8 mouse cellular contexts compared by ENCODE assay signal in the genomic region with DNA sequence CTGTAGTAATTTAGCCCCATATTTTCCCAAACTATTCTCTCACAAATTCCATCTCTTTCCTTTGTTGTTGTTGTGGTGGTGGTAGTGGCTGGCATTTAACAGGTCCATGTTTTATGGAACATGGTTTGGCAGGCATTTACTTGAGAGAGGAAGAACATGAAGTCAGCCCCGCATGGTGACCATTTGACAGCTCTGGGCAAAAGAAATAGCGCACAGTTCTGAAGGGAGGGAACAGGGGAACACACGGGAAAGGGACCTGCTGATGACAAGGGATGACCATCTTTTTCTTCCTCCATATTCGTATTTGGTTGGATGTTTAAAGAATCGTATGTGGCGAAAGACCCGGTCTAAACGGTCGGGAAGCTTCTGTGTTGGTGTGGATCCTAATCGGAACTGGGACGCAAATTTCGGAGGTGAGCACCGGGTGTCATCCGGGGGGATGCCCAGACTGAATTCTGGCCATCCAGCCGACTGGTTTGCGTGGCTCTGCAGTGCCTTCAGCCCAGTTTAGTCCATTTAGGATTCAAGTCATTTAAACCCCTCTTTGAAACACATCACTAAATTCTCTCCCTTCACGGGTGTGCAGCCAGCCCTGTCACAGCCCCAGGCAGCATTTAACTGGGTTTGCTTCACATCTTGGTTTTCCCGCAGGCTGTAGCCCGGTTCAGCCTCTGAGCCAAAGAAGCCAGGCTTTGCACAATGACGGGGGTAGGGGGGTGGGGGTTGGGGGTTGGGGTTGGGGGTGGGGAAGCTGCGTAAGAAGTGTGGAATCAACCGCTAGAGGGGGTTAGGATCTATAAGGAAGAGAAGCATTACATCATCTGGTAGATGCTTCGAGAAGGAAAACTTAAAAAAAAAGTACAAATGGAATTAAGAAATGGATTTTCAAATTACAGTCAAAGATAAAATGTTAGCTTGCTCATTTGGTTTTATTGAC. TPM values are rescaled to one million over a fixed set of nuclear protein-coding genes. Genes with fewer than 3 reads are reported as not detected.
DNase-seq lines count a peak whose midpoint lies in the region; ATAC-seq lines count a peak whose summit lies in the region.

No protein-coding gene starts in this region.

- no peaks in the 10 kb centered on the region for H3K36me3 ChIP-seq in forebrain, embryonic 16.5 days (ENCODE audit: control insufficient read depth, insufficient read depth)
- H3K36me3 ChIP-seq in midbrain, embryonic 10.5 days: no peaks in the 10 kb centered on the region

- H3K9ac ChIP-seq in forebrain, embryonic 16.5 days (replicated peaks; ENCODE audit: low read depth, low read length): peak overlapping the region; percentile 57

- peak overlapping the region; percentile 91 for H3K27ac ChIP-seq in forebrain, embryonic 16.5 days (ENCODE audit: low read length)
- H3K27ac ChIP-seq in midbrain, embryonic 10.5 days (replicated peaks): peak overlapping the region; percentile 90

- 9% methylated on average over 23 of the region's 23 CpGs for WGBS in forebrain, embryonic 16.5 days
- WGBS in midbrain, embryonic 10.5 days: 16% methylated on average over 23 of the region's 23 CpGs

- H3K27me3 ChIP-seq in forebrain, embryonic 16.5 days (replicated peaks; ENCODE audit: control insufficient read depth, insufficient read depth, low read length): no peaks in the 10 kb centered on the region
- H3K27me3 ChIP-seq in midbrain, embryonic 10.5 days (ENCODE audit: low read depth, poor library complexity, severe bottlenecking): no peaks in the 10 kb centered on the region

- H3K4me2 ChIP-seq in forebrain, embryonic 16.5 days (ENCODE audit: low read length): peak overlapping the region; percentile 65

- H3K4me3 ChIP-seq in forebrain, embryonic 16.5 days (replicated peaks; ENCODE audit: low read length): peak overlapping the region; percentile 33
- peak overlapping the region; percentile 42 for H3K4me3 ChIP-seq in midbrain, embryonic 10.5 days

- intact Hi-C loops in left cerebral cortex, postnatal 10 days (cut with DNase I): no loop called here

- peak; percentile 78 for ATAC-seq in forebrain, embryonic 16.5 days
- no peak for ATAC-seq in activated CD4-positive, CD25-positive, alpha-beta regulatory T cell, adult 4 months

- H3K9me3 ChIP-seq in forebrain, embryonic 16.5 days (ENCODE audit: control insufficient read depth, low read length): no peaks in the 10 kb centered on the region; the same call in 1 of the 2 replicates
- 0 out of 2 replicates have a peak, but pooled peaks cover 4% of the 10 kb centered on the region for H3K9me3 ChIP-seq in midbrain, embryonic 10.5 days (replicated peaks)

- DNase-seq in left cerebral cortex, postnatal 10 days (ENCODE audit: extremely low spot score in 1 of 2, low spot score in 2 of 2): peak; percentile 38 to 49
- DNase-seq in left cerebral cortex, adult 11 months (ENCODE audit: low spot score): no peak
- peak; percentile 62 to 71 for DNase-seq in cerebellum, postnatal 14 days
- peak; percentile 77 for DNase-seq in midbrain, embryonic 10.5 days (ENCODE audit: low spot score)
- no peak for DNase-seq in adrenal gland, adult 2 months
- no peak for DNase-seq in right cerebral cortex, postnatal 25 days

- peaks cover 47% of the 10 kb centered on the region for H3K4me1 ChIP-seq in forebrain, embryonic 16.5 days (replicated peaks; ENCODE audit: control insufficient read depth, insufficient read depth, low read length)
- peaks cover 75% of the 10 kb centered on the region for H3K4me1 ChIP-seq in midbrain, embryonic 10.5 days

RNA-seq across cellular contexts. Expression of gene Cpa2, which starts 10.5 kb away (rescaled TPM):
- total RNA-seq in left cerebral cortex, postnatal 10 days (2021): 1 to 10 TPM; 3.6 to 4.6 TPM
- 2.4 and 5.1 TPM in 2 replicates for polyA plus RNA-seq in forebrain, embryonic 16.5 days (2015; fragmentation: Nextera tagmentation; extraction: Ambion mirVana)
- polyA plus RNA-seq in midbrain, embryonic 10.5 days (2016; fragmentation: Nextera tagmentation; extraction: Ambion mirVana): 22.0 and 22.8 TPM in 2 replicates
- under 1 TPM in 1 of 2 experiments, not detected in 1; 0.34 TPM for polyA plus RNA-seq in activated CD4-positive, CD25-positive, alpha-beta regulatory T cell, adult 4 months (2017; shearing (Covaris generic))
- under 1 TPM; 0.69 to 0.98 TPM for total RNA-seq in adrenal gland, adult 2 months (2021)
- 0.10 TPM in 1 of 2 replicates, not detected in the other for polyA plus RNA-seq in adrenal gland, adult 2 months (2012; rRNA removed)

RNA-seq across cellular contexts. Expression of gene Cpa4, which starts 16.3 kb away (rescaled TPM):
- under 1 TPM; 0.15 to 0.16 TPM for total RNA-seq in left cerebral cortex, postnatal 10 days (2021)
- 1.0 and 1.6 TPM in 2 replicates for polyA plus RNA-seq in forebrain, embryonic 16.5 days (2015; fragmentation: Nextera tagmentation; extraction: Ambion mirVana)
- 1.3 and 2.3 TPM in 2 replicates for polyA plus RNA-seq in midbrain, embryonic 10.5 days (2016; fragmentation: Nextera tagmentation; extraction: Ambion mirVana)
- under 1 TPM in 1 of 2 experiments, not detected in 1; 0.16 TPM for polyA plus RNA-seq in activated CD4-positive, CD25-positive, alpha-beta regulatory T cell, adult 4 months (2017; shearing (Covaris generic))
- 1 to 10 TPM; 1.6 to 2.1 TPM for total RNA-seq in adrenal gland, adult 2 months (2021)
- 0.94 and 1.1 TPM in 2 replicates for polyA plus RNA-seq in adrenal gland, adult 2 months (2012; rRNA removed)

RNA-seq across cellular contexts. Expression of gene Ssmem1, which starts 42.3 kb away (rescaled TPM):
- 1 to 10 TPM in 1 of 2 experiments, under 1 TPM in 1; 0.39 to 1.4 TPM for total RNA-seq in left cerebral cortex, postnatal 10 days (2021)
- not detected in 2 replicates for polyA plus RNA-seq in forebrain, embryonic 16.5 days (2015; fragmentation: Nextera tagmentation; extraction: Ambion mirVana)
- 0.22 and 0.36 TPM in 2 replicates for polyA plus RNA-seq in midbrain, embryonic 10.5 days (2016; fragmentation: Nextera tagmentation; extraction: Ambion mirVana)
- polyA plus RNA-seq in activated CD4-positive, CD25-positive, alpha-beta regulatory T cell, adult 4 months (2017; shearing (Covaris generic)): not detected
- total RNA-seq in adrenal gland, adult 2 months (2021): under 1 TPM in 1 of 2 experiments, not detected in 1; 0.28 TPM
- polyA plus RNA-seq in adrenal gland, adult 2 months (2012; rRNA removed): not detected in 2 replicates

RNA-seq across cellular contexts. Expression of gene Tmem209, which starts 42.3 kb away (rescaled TPM):
- 10 to 100 TPM; 16.3 to 16.6 TPM for total RNA-seq in left cerebral cortex, postnatal 10 days (2021)
- polyA plus RNA-seq in forebrain, embryonic 16.5 days (2015; fragmentation: Nextera tagmentation; extraction: Ambion mirVana): 34.4 and 34.8 TPM in 2 replicates
- 47.8 and 52.7 TPM in 2 replicates for polyA plus RNA-seq in midbrain, embryonic 10.5 days (2016; fragmentation: Nextera tagmentation; extraction: Ambion mirVana)
- 10 to 100 TPM; 48.4 to 59.2 TPM for polyA plus RNA-seq in activated CD4-positive, CD25-positive, alpha-beta regulatory T cell, adult 4 months (2017; shearing (Covaris generic))
- 10 to 100 TPM; 24.2 to 28.0 TPM for total RNA-seq in adrenal gland, adult 2 months (2021)
- polyA plus RNA-seq in adrenal gland, adult 2 months (2012; rRNA removed): 32.8 and 43.3 TPM in 2 replicates

RNA-seq across cellular contexts. Expression of gene Cpa5, which starts 58.9 kb away (rescaled TPM):
- not detected for total RNA-seq in left cerebral cortex, postnatal 10 days (2021)
- not detected in 2 replicates for polyA plus RNA-seq in forebrain, embryonic 16.5 days (2015; fragmentation: Nextera tagmentation; extraction: Ambion mirVana)
- polyA plus RNA-seq in midbrain, embryonic 10.5 days (2016; fragmentation: Nextera tagmentation; extraction: Ambion mirVana): 0.30 and 0.74 TPM in 2 replicates
- not detected for polyA plus RNA-seq in activated CD4-positive, CD25-positive, alpha-beta regulatory T cell, adult 4 months (2017; shearing (Covaris generic))
- total RNA-seq in adrenal gland, adult 2 months (2021): not detected
- polyA plus RNA-seq in adrenal gland, adult 2 months (2012; rRNA removed): not detected in 2 replicates

Comparison
In these comparisons a context has a peak if more than half of its experiments do, and no peak if none do; other contexts are left out.
1. DNase-seq: peak in left cerebral cortex, postnatal 10 days (2 of 2), cerebellum, postnatal 14 days (2 of 2) and midbrain, embryonic 10.5 days (single experiment); none in left cerebral cortex, adult 11 months (single experiment), adrenal gland, adult 2 months (single experiment) and right cerebral cortex, postnatal 25 days (single experiment).